Mouse (Mus musculus) cerebellum, adult 9-11 months (tissue): ENCODE results near the gene Trpv4.

Experiments used
- DNase-seq: peaks from one replicate; pipeline ENCODE4 v3.0.0; 2022

The Trpv4 gene

GRCm38 (mm10) chr5:114658255-114658654 is at the start of gene Trpv4:
Trpv4 (minus strand) TSS chr5:114658421.
- no peak for DNase-seq

GRCm38 (mm10) chr5:114707265-114708068 is 49.2 kb upstream of the Trpv4 start, which contains the start of gene Tchp:
Tchp (plus strand) TSS chr5:114707760.
- DNase-seq = peak; percentile 92

- DNase-seq = no peak
Measured at GRCm38 (mm10) chr5:114702403-114703392, 44.5 kb upstream of the Trpv4 start.

GRCm38 (mm10) chr5:114699015-114699414 is 40.8 kb upstream of the Trpv4 start:
- no peak for DNase-seq

- DNase-seq = peak; percentile 95
Measured at GRCm38 (mm10) chr5:114698044-114698746, 40.0 kb upstream of the Trpv4 start.

- no peak for DNase-seq
Measured at GRCm38 (mm10) chr5:114696939-114697338, 38.7 kb upstream of the Trpv4 start.

GRCm38 (mm10) chr5:114695775-114696174 is 37.6 kb upstream of the Trpv4 start:
- DNase-seq = no peak

GRCm38 (mm10) chr5:114690633-114691567 is 32.7 kb upstream of the Trpv4 start, which contains the start of gene Gltp:
Gltp (minus strand) TSS chr5:114690984.
- peak; percentile 95 for DNase-seq

GRCm38 (mm10) chr5:114689700-114690366 is 31.6 kb upstream of the Trpv4 start:
- peak; percentile 63 for DNase-seq

- no peak for DNase-seq
Measured at GRCm38 (mm10) chr5:114688703-114689102, 30.5 kb upstream of the Trpv4 start.

GRCm38 (mm10) chr5:114687901-114688300 is 29.7 kb upstream of the Trpv4 start:
- no peak for DNase-seq

- DNase-seq = no peak
Measured at GRCm38 (mm10) chr5:114686726-114687210, 28.5 kb upstream of the Trpv4 start.

GRCm38 (mm10) chr5:114685986-114686385 is 27.8 kb upstream of the Trpv4 start:
- DNase-seq = no peak

GRCm38 (mm10) chr5:114681717-114682116 is 23.5 kb upstream of the Trpv4 start:
- peak; percentile 77 for DNase-seq

GRCm38 (mm10) chr5:114680676-114681285 is 22.6 kb upstream of the Trpv4 start:
- no peak for DNase-seq

- DNase-seq = no peak
Measured at GRCm38 (mm10) chr5:114679841-114680591, 21.8 kb upstream of the Trpv4 start.

GRCm38 (mm10) chr5:114674594-114674993 is 16.4 kb upstream of the Trpv4 start:
- no peak for DNase-seq

- no peak for DNase-seq
Measured at GRCm38 (mm10) chr5:114673114-114673513, 14.9 kb upstream of the Trpv4 start.

GRCm38 (mm10) chr5:114669014-114669413 is 10.8 kb upstream of the Trpv4 start:
- no peak for DNase-seq
